Mouse (Mus musculus) stomach, postnatal 0 days (tissue): ENCODE data around the gene Clk4.

ENCODE experiments used
- CTCF ChIP-seq: IDR thresholded peaks from 2 replicates; pipeline ENCODE4 v1.5.1; 2016; ENCODE audit warnings: antibody characterized with exemption, low read depth, mild to moderate bottlenecking, moderate library complexity
- EP300 ChIP-seq: optimal IDR thresholded peaks from 2 replicates; pipeline ENCODE3; 2016; ENCODE audit warnings: antibody characterized with exemption

GRCm38 (mm10) chr11:51257006-51257405, 4.5 kb upstream of the Clk4 start:
- TF ChIP-seq CTCF (no peak), EP300 (no peak)
